Mouse (Mus musculus) heart, postnatal 10 days (tissue): Measurements from ENCODE around the gene Tecr. TPM values are rescaled to one million over a fixed set of nuclear protein-coding genes. Genes with fewer than 3 reads are reported as not detected.
"Not testable (repeated sequence)": the region's sequence is repeated elsewhere in the genome, so short reads cannot be mapped to it uniquely, and the experiment has no call there.

Experiments used
- DNase-seq, 2 experiments: peaks; one replicate each; pipeline ENCODE4 v3.0.0; 2021
- intact Hi-C: fragments of 180-260 bp; cut with DNase I; formaldehyde crosslinking; loops from one replicate; pipeline ENCODE4 v1.15.1; 2025
- total RNA-seq, 2 experiments: library from RNA; stranded (reverse); gene quantifications; 2 replicates each; pipeline ENCODE4 v1.2.3; 2021

The Tecr gene
- total RNA-seq, 2 experiments from 2014 or later: 181 to 199 TPM

DNA sequence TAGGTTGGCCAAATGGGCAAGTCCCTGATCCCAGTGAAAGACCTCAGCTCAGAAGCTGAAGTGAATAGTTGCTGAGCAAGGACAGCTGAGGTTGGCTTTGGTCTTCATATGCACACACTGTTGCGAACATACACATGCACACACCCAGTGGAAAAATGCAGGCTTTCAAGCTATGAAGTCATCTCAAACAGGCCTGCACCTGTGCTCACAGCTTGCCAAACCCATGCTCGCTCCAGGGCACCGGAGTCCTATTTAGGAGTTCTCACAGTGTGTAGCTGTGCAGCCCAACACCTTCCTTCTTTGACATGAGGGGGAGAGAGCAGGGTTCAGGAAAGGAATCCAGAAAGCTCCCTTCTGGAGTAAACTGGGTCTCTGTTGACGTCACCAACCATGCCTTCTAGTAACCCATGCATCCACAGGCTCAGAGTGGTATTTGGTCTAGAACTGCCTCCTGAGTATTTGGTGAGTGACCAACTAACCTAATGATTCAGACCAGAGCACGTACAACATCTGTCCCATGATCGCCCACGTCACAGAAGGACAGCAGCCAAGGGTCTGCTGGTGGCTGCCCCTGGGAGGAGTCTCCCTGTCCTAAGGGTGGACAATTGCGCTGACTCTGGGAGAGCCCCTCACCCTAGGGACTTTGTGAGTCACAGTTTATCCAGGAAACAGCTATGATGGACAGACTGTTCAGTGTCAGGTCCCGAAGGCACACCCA is 12.0 kb upstream of the Tecr start:
- intact Hi-C loops: loop anchor here (5.0 kb wide), 1 partner anchor 52 kb away; the partner anchor contains the start of gene Ndufb7
- no peak for DNase-seq

DNA sequence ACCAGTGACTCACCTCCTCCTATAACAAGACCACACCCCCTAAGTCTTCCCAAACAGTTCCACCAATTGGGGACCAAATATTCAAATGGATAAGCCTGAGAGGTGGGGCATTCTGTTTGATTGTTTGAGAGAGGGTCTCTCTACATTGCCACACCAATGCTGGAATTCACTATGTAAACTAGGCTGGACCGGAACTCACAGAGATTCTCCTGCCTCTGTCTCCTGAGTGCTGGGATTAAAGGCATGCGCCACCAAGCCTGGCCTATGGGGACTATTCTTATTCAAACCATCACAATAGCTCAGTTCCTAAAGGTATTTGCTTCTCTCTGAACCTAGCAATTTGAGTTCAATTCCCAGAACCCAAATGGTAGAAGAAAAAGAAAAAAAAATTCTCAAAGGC is 10.8 kb upstream of the Tecr start:
- no peak for DNase-seq
- intact Hi-C loops: no loop called here

DNA sequence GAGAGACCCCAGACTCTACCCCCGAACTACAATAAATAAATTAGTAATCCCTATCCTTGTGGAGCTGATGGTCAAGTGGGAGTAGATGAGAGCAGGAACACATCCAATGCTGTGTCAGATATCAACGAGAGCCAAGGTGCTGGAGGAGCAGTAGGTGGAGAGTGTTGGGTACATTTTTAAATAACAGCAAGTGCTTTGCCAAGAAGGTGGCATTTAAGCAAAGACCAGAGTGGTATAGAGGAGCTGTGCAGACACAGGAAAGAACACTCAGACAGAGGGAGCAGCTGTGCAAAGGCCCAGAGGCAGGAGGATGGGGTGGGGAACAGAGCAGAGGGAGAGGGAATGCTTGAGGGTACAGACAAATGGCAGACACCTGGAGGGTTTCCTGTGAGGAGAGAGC is 9.3 kb upstream of the Tecr start:
- DNase-seq: no peak
- intact Hi-C loops: no loop called here

DNA sequence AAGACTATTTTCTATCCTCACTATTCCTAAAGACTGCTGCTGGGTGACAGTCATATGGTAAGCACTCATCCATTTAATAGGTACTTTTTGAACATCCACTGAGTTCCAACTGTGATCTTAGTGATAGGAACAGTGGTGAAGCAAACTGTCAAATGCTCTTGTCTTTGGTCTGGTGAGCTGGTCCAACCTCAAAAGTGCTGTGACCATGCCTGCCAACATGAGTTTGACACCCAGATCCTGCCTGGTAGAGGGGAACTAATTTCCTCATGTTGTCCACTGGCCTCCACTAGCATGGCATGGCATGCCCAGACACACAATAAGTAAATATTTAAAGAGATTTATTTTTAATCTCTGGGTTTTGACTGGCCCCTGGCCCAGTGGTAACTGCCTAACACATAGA is 8.9 kb upstream of the Tecr start:
- DNase-seq: no peak
- intact Hi-C loops: no loop called here

DNA sequence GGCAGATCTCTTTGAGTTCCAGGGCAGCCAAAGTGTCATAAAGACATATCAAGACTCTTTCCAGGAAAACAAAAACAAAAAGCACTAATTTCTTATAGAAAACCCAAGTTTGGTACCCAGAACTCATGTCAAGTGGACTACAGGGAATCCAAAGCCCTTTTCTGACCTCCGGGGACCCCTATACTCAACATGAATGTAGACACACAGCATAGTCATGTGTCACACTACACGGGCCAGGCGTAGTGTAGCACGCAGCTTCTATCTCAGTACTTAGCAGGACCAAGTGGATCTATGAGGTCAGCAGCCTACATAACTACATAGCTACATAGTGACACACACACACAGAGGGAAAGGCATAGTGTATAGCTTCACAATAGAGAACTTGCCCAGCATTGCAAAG is 5.9 kb upstream of the Tecr start:
- DNase-seq: no peak
- intact Hi-C loops: no loop called here

DNA sequence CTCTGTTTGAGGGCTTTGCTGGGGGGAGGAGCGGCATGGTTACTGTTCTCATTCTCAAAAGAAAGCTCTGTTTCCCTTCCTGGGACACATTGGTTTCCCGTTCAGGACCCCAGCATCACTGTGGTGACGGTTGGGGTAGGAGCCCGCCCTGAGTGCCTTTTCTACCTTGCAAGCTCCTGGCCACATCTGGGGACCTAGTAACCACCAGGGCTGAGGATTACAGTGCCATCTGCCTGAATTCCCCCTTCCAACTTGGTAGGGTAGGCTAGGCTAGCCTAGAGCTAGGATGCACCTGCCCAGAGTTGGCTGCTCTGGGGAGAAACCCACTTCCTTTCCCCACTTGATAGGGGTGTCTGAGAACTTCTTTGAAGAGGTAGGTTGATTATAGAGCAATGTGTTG is 4.2 kb upstream of the Tecr start:
- DNase-seq: no peak
- intact Hi-C loops: no loop called here

DNA sequence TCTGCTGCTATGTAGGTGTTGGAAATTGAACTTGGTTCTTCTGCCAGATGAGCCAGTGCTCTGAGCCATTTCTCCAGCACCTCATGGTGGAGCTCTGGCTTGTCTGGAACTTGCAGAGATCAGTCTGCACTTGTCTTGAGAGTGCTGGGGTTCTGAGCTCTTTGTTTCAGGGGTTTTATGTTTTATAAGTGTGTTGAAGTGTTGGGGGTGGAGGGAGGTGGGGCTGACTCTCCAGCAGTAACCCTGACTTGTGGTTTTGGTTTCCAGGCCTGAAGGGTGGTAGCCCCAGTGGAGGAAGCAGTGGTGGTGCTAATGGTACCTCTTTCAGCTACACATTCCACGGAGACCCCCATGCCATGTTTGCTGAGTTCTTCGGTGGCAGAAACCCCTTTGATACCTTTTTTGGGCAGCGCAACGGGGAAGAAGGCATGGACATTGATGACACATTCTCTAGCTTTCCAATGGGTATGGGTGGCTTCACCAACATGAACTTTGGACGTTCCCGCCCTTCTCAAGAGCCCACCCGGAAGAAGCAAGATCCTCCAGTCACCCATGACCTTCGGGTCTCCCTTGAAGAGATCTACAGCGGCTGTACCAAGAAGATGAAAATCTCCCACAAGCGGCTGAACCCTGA is 1.9 kb upstream of the Tecr start:
- intact Hi-C loops: no loop called here
- DNase-seq: no peak

DNA sequence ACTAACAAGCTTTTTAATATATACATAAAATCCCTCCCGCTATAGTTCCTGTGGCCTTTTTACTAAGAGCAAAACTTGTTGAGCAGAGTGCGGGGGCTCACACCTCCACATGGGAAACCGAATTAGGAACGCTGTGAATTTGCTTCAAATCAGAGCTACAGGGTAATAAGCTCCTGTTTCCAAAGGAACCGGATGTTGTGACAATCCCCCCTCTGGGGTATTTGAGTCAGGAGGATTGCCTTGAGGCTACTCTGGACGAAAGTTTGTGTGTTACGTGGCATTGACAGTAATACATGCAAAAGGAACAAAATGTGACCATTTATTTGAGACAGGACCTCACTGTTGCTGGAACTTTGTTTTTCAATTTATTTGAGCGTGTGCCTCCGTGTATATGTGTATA is 1.3 kb upstream of the Tecr start:
- intact Hi-C loops: no loop called here
- DNase-seq: no peak

DNA sequence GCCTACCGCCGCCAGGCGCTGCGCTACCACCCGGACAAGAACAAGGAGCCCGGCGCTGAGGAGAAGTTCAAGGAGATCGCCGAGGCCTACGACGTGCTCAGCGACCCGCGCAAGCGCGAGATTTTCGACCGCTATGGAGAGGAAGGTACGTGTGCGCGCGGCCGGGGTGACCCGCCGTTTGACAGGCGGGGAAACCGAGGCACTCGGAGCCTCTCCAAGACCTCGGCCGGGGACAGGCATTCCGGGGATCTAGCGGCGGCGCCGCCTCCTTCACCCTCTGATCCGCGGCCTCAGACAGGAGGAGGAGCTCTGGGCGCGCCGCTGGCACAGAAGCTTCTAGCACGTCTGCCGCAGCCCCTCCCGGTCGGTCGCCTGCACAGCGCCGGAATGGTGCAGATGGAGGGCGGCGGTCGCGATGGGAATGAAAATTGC is 643 bp upstream of the Tecr start:
- intact Hi-C loops: no loop called here
- DNase-seq: peak; percentile 89 to 91

DNA sequence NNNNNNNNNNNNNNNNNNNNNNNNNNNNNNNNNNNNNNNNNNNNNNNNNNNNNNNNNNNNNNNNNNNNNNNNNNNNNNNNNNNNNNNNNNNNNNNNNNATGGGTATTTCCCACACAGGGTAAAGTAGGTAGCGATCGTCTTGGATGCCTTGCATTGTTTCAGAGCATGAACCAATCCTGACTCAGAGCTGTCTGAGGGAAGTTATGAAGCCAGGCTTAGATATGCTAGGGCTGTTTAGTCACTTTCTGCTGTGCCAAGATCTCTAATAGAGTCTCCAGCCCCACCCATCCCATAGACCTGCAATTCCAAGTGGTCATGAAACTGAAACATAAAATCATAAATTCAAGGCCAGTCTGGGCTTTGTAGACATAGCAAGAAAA is 5.1 kb downstream of the Tecr start:
- DNase-seq: no peak
- intact Hi-C loops: no loop called here

DNA sequence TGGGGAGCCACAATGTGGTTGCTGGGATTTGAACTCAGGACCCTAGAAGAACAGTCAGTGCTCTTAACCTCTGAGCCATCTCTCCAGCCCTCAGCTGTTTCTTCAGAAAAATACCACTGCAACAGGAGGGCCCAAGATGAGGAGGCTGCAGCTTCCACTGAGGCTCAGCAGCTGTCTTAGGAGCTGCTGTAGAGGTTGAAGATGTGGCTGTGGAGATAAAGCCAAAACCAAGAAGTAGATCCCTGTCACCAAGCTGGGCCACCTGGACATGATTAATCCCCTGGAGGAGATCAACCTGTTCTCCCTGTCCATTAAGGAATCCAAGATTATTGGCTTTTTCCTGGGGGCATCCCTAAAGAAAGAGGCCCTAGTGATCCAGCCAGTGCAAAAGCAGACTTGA is 8.0 kb downstream of the Tecr start:
- intact Hi-C loops: no loop called here
- no peak for DNase-seq

DNA sequence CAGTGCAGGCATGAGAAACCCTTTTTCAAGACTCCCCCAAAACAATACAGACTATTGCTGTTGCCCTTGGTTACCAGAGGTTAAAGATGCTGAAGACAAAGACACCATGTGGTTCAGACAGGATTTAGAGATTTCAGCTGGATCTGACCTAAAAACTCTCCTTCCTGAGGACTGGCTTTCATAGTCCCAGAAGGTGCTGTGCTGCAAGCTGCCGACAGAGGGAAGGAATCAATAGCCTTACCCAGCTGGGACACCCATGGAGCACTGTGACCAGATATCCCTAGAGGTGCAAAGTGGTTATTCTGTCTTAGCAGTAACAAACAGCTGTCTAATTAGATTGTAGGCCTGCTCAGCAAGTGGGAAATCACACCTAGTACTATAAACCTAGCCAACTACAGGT is 9.6 kb downstream of the Tecr start:
- no peak for DNase-seq
- intact Hi-C loops: no loop called here

DNA sequence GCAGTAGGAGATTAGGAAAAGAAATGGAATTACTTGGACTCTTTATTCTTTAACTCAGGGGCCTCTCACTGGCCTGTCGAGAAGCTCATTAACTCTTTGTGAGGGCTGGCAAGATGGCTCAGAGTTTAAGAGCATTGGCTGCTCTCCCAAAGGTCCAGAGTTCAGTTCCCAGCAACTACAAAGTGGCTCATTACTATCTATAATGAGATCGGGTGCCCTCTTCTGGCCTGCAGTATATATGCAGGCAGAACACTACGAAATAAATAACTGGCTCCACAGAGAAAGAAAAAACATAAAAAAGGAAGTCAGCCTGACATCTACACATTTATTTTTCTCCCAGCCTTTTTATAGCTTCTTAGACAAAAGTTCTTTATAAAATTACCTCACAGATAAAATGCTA is 11.4 kb downstream of the Tecr start:
- intact Hi-C loops: no loop called here
- DNase-seq: no peak

DNA sequence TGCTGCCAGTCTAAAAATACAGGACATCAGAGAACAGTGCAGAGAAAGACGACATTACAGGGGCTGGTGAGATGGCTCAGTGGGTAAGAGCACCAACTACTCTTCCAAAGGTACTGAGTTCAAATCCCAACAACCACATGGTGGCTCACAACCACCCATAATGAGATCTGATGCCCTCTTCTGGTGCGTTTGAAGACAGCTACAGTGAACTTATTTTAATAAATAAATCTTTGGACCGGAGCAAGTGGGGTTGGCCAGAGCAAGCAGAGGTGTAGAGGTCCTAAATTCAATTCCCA is 12.8 kb downstream of the Tecr start:
- DNase-seq, intact Hi-C loops: not testable (repeated sequence)

DNA sequence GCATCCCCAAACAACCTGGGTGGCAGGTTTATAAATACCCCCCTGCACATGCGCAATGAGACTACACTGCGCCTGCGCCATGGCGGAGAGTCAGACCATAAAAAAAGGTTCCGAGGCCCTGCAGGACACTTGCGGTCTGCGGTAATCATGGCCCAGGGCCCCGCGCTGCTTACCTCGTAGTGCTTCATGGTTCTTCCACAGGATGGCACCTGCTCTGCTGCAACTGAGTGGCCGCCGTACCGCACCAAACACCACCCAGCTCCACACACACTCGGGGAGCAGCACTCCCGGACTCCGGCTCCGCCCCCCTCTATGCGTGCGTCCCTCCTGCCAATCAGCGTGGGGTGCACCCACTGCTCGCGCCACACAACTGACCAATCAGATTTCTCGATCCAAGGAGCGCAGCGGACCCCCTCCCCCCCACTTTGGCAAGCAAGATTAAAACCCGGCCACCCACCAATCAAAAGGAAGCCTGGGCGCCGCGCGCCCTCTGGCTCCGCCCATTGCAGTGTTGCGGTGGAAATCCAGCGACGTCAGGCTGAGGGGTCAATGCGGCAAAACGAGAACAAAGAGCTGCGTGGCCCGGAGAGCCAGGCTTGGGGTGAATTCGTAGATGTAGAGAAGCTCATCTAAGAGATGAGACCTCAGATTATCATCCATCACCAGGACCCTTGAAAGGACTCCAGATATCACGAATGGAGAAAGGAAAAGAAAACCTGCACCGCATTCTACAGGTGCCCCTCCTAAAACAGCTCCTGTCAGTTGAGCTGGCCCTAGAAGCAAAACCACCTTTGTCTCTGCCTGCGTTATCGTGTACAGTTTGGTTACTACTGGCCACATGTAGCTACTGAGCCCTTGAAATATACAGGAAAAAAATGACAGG is 13.4 kb downstream of the Tecr start:
- DNase-seq: peak; percentile 97 to 98
- intact Hi-C loops: no loop called here

DNA sequence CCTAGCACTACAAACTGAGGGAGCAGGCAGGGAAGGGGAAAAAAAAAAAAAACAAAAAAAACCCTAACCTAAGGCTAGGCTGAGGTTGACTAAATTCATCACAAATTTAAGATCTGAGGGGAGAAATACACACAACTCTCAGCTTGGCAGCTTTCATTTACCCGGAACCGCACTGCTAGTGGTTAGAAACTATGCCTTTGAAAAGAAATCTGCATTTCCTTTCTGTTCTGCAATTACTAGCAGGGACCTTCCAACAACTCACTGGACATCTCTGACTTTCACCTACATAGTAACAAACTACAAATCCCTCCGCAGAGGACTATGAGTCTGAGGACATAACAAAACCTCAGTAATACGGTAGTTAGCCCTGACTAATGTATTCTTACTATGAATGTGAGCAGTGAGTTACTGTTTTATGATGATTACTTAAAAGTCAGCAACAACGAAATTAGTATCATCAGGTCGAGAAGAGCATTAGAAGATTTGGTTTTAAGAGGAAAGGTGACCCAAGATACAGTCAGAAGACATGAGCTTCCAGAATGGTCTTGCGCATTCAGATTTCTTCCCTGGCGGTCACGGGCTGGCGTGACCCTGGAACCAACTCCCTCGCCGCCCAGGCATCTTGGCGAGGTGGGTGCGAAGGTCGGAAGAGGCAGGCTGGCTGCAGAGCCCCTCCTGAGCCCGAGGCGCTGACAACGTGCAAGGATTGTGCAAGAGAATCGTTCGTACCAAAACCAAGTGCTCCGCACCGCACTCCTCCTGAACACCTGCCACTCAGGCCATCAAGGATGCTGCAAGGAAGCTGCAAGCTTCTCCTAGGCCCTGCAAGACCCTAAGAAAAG is 14.2 kb downstream of the Tecr start:
- intact Hi-C loops: no loop called here
- DNase-seq: no peak

DNA sequence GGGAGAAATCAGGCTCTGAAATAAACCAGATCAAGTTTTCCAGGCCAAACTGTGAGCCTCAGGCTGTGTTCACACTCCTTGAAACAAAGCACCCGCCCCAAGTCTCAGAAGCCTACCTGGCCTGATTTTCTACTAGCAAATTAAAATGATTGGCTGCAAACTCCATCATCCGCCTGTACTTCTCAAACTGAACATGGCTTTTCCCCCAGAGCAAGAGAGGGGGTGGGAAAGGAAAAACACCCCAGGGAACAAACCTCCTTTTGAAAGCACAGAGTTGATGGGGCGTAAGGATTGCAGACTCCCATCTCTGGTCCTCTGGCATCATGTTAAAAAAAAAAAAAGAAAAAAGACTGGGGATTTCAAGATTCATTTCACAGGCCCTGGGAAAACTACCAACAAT is 15.1 kb downstream of the Tecr start:
- no peak for DNase-seq
- intact Hi-C loops: no loop called here

DNA sequence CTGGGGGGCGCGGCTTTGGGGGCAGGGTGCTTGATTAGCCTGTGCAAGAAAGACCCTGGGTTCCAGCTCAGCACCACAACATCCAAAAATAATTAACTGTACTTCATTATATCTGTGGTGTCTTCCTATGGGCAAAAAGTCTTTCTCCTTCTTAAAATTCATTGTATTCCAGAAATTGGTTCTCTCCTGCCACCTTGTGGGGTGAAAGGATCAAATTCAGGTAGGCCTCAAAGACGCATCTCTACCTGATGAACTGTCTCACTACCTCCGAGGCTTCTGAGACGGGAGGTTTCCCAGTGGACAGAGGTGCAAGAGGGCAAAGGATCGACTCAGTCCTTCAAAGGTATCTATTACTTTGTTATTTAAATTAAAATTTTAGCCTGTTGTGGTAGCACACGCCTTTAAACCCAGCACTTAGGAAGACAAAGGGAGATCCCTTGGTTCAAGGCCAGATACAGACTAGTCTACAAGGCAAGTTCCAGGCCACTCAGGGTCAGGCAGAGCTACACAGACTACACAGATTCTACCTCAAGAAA is 17.2 kb downstream of the Tecr start:
- DNase-seq: no peak
- intact Hi-C loops: no loop called here

DNA sequence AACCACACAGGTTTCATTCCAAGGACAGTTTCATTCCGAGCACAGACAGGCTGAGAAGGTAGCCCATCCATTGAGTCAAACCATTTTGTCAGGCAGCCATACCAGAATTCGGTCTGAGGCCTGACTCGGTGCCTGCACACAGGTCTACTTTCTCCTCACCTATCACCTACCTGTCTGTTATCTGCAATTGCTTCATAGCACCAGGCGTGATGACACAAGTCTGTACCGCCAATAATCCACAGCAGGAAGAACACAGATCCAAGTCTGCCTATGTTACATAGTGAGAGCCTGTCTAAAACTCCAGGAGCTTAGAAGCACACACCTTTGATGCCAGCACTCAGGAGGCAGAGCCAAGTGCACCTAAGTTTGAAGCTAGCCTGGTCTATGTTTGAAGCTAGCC is 18.9 kb downstream of the Tecr start:
- DNase-seq: no peak
- intact Hi-C loops: no loop called here

DNA sequence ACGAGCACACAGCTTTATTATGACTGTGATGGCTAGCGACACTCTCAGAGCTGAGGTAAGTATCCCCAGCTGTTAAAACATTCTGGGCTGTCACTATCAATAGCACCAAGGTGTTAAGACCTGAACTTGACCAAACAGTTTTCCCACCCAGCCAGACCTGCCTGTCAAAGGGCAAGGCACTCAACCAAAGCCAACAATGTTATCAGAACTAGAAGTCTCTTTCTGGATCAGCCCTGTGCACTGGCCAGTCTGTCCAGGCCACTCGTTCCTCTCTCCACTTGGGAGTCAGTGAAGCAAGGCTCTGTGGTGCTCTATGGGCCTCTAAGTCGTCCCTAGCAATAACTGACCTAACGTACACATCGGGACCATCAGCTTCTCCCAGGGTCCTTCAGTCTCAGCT is 20.1 kb downstream of the Tecr start:
- intact Hi-C loops: no loop called here
- DNase-seq: no peak

DNA sequence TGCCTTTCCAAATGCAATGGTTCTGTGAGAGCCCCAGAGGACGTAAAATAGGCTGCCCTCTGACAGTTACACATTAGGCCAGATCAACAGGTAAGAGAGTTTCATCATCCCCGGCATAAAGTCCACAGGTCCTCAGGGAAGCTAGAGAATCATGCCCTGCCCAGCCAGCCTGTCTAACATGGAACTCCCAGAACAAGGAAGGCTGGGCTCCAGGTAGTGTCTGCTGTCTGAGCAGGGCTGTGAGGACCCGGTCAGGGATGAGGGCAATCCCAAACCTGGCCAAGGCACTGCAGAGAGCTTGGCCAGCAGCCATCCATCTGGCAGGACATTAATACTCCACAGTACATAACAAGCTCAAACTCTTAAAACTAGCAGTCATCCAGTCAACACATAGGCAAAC is 22.4 kb downstream of the Tecr start:
- intact Hi-C loops: no loop called here
- DNase-seq: peak in 1 of 2 experiments; percentile 58
